Mouse (Mus musculus): ENCODE results near the gene Ugt1a7c.

DNA sequence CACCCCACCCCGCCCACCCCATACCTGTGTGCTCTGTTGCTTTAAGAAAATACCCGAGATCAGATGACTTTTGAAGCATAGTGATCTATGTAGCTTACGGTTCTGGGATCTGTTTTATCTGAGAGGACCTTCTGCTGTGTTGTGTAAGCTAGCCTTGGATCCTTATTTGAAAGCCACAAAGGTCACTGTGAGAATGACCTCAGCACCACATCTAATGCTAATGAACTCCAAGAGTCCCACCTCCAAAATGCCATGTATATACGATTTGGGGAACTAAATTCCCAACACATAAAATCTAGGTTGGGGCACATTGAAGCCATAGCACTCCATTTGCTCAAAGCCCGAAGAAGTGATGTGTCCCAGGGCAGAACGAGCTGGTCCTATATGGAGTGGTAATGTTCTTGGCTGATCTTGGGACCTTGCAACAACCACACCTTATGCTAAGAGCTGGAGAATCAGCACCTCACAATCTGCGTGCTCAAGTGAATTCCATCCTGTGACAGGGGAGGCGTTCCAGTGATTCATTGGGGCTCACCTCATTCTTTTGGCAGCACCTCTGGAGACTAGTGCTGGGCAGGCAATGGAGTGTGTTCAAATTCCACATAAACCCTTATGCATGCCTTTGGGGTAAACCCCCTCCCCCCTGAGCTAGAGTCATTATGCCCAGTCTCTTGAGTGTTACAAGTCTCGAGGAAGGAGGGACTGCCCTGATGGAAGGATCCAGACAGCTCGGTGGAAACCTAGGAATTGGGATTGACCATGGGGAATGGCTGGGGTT is 162.2 kb downstream of the Ugt1a7c start:
- TF ChIP-seq CTCF (IDR thresholded peaks at IDR 0.05; ENCODE audit: borderline replicate concordance, control insufficient read depth, extremely low read depth, insufficient read depth, low read length, poor library complexity): no peak
- TF ChIP-seq POLR2A (IDR thresholded peaks at IDR 0.05; ENCODE audit: control insufficient read depth, extremely low read depth, insufficient read depth, low read length, poor library complexity): no peak

All from thymus, adult 2 months (tissue).